Mouse (Mus musculus): ENCODE measurements around the gene Deup1. TPM values are rescaled to one million over a fixed set of nuclear protein-coding genes. Genes with fewer than 3 reads are reported as not detected.

The Deup1 gene
- polyA plus RNA-seq, 1 experiment from 2014 or later: 0.16 TPM

GRCm38 (mm10) chr9:15627384-15627783, 349 bp downstream of the Deup1 start:
- Histone ChIP-seq H3K4me3 (ENCODE audit: low read length) (peak overlapping the region; percentile 32), H3K4me2 (ENCODE audit: low read depth, low read length) (peak overlapping the region; percentile 51), H3K27ac (ENCODE audit: low read length) (no peak overlapping the region), H3K9me3 (ENCODE audit: control insufficient read depth, low read length) (no peaks in the 10 kb centered on the region), H3K36me3 (ENCODE audit: control insufficient read depth, insufficient read depth, low read length) (no peaks in the 10 kb centered on the region), H3K9ac (ENCODE audit: low read depth, low read length) (peak overlapping the region; percentile 35; the same call in 1 of the 2 replicates), H3K4me1 (ENCODE audit: control insufficient read depth, insufficient read depth, low read length) (peaks cover 2% of the 10 kb centered on the region; the same call in 1 of the 2 replicates), H3K27me3 (replicated peaks; ENCODE audit: control insufficient read depth, insufficient read depth, low read length) (peaks cover 5% of the 10 kb centered on the region; the same call in 1 of the 2 replicates)
- WGBS: 17% methylated on average over 5 of the region's 5 CpGs
- ATAC-seq: no peak

GRCm38 (mm10) chr9:15624739-15625138, 3.0 kb downstream of the Deup1 start:
- peaks cover 2% of the 10 kb centered on the region; the same call in 1 of the 2 replicates for H3K4me1 ChIP-seq (ENCODE audit: control insufficient read depth, insufficient read depth, low read length)
- no peak for ATAC-seq
- peaks cover 5% of the 10 kb centered on the region; the same call in 1 of the 2 replicates for H3K27me3 ChIP-seq (replicated peaks; ENCODE audit: control insufficient read depth, insufficient read depth, low read length)
- H3K4me3 ChIP-seq (ENCODE audit: low read length): no peak overlapping the region
- H3K36me3 ChIP-seq (ENCODE audit: control insufficient read depth, insufficient read depth, low read length): no peaks in the 10 kb centered on the region
- no peaks in the 10 kb centered on the region for H3K9me3 ChIP-seq (ENCODE audit: control insufficient read depth, low read length)
- H3K27ac ChIP-seq (ENCODE audit: low read length): no peak overlapping the region
- 63% methylated on average over 3 of the region's 3 CpGs for WGBS
- no peak overlapping the region for H3K4me2 ChIP-seq (ENCODE audit: low read depth, low read length)
- no peak overlapping the region for H3K9ac ChIP-seq (ENCODE audit: low read depth, low read length)

- Histone ChIP-seq H3K9ac (ENCODE audit: low read depth, low read length) (no peak overlapping the region), H3K27me3 (replicated peaks; ENCODE audit: control insufficient read depth, insufficient read depth, low read length) (no peaks in the 10 kb centered on the region), H3K27ac (ENCODE audit: low read length) (no peak overlapping the region), H3K4me2 (ENCODE audit: low read depth, low read length) (no peak overlapping the region), H3K9me3 (ENCODE audit: control insufficient read depth, low read length) (no peaks in the 10 kb centered on the region), H3K4me3 (ENCODE audit: low read length) (no peak overlapping the region), H3K4me1 (ENCODE audit: control insufficient read depth, insufficient read depth, low read length) (no peaks in the 10 kb centered on the region), H3K36me3 (ENCODE audit: control insufficient read depth, insufficient read depth, low read length) (no peaks in the 10 kb centered on the region)
- 50% methylated on average over 1 of the region's 1 CpGs for WGBS
- ATAC-seq: no peak
These were observed 8.0 kb downstream of the Deup1 start for GRCm38 (mm10) chr9:15619767-15620166.

- no peaks in the 10 kb centered on the region for H3K4me1 ChIP-seq (ENCODE audit: control insufficient read depth, insufficient read depth, low read length)
- ATAC-seq: no peak
- no peaks in the 10 kb centered on the region for H3K36me3 ChIP-seq (ENCODE audit: control insufficient read depth, insufficient read depth, low read length)
- no peak overlapping the region for H3K27ac ChIP-seq (ENCODE audit: low read length)
- no peak overlapping the region for H3K4me3 ChIP-seq (ENCODE audit: low read length)
- no peaks in the 10 kb centered on the region for H3K9me3 ChIP-seq (ENCODE audit: control insufficient read depth, low read length)
- no peaks in the 10 kb centered on the region for H3K27me3 ChIP-seq (replicated peaks; ENCODE audit: control insufficient read depth, insufficient read depth, low read length)
- H3K4me2 ChIP-seq (ENCODE audit: low read depth, low read length): no peak overlapping the region
- H3K9ac ChIP-seq (ENCODE audit: low read depth, low read length): no peak overlapping the region
- 54% methylated on average over 10 of the region's 10 CpGs for WGBS
These were observed 8.6 kb downstream of the Deup1 start for GRCm38 (mm10) chr9:15619020-15619590.

GRCm38 (mm10) chr9:15617061-15617460, 10.7 kb downstream of the Deup1 start:
- Histone ChIP-seq H3K27me3 (replicated peaks; ENCODE audit: control insufficient read depth, insufficient read depth, low read length) (no peaks in the 10 kb centered on the region), H3K4me3 (ENCODE audit: low read length) (no peak overlapping the region), H3K4me2 (ENCODE audit: low read depth, low read length) (no peak overlapping the region), H3K36me3 (ENCODE audit: control insufficient read depth, insufficient read depth, low read length) (no peaks in the 10 kb centered on the region), H3K4me1 (ENCODE audit: control insufficient read depth, insufficient read depth, low read length) (no peaks in the 10 kb centered on the region), H3K27ac (ENCODE audit: low read length) (no peak overlapping the region), H3K9me3 (ENCODE audit: control insufficient read depth, low read length) (no peaks in the 10 kb centered on the region), H3K9ac (ENCODE audit: low read depth, low read length) (no peak overlapping the region)
- ATAC-seq: no peak
- WGBS: 75% methylated on average over 7 of the region's 7 CpGs

GRCm38 (mm10) chr9:15616471-15616870, 11.3 kb downstream of the Deup1 start:
- no peaks in the 10 kb centered on the region for H3K36me3 ChIP-seq (ENCODE audit: control insufficient read depth, insufficient read depth, low read length)
- no peaks in the 10 kb centered on the region for H3K9me3 ChIP-seq (ENCODE audit: control insufficient read depth, low read length)
- 66% methylated on average over 6 of the region's 6 CpGs for WGBS
- H3K27ac ChIP-seq (ENCODE audit: low read length): no peak overlapping the region
- H3K4me3 ChIP-seq (ENCODE audit: low read length): no peak overlapping the region
- no peaks in the 10 kb centered on the region for H3K4me1 ChIP-seq (ENCODE audit: control insufficient read depth, insufficient read depth, low read length)
- H3K4me2 ChIP-seq (ENCODE audit: low read depth, low read length): no peak overlapping the region
- ATAC-seq: no peak
- H3K9ac ChIP-seq (ENCODE audit: low read depth, low read length): no peak overlapping the region
- no peaks in the 10 kb centered on the region for H3K27me3 ChIP-seq (replicated peaks; ENCODE audit: control insufficient read depth, insufficient read depth, low read length)

GRCm38 (mm10) chr9:15609280-15609930, 18.3 kb downstream of the Deup1 start:
- H3K9me3 ChIP-seq (ENCODE audit: control insufficient read depth, low read length): 0 out of 2 replicates have a peak, but pooled peaks cover 6% of the 10 kb centered on the region
- H3K4me3 ChIP-seq (ENCODE audit: low read length): no peak overlapping the region

GRCm38 (mm10) chr9:15607601-15608000, 20.1 kb downstream of the Deup1 start:
- Histone ChIP-seq H3K27ac (ENCODE audit: low read length) (no peak overlapping the region), H3K27me3 (replicated peaks; ENCODE audit: control insufficient read depth, insufficient read depth, low read length) (no peaks in the 10 kb centered on the region), H3K9me3 (ENCODE audit: control insufficient read depth, low read length) (0 out of 2 replicates have a peak, but pooled peaks cover 6% of the 10 kb centered on the region), H3K4me2 (ENCODE audit: low read depth, low read length) (no peak overlapping the region), H3K4me3 (ENCODE audit: low read length) (no peak overlapping the region), H3K4me1 (ENCODE audit: control insufficient read depth, insufficient read depth, low read length) (no peaks in the 10 kb centered on the region), H3K36me3 (ENCODE audit: control insufficient read depth, insufficient read depth, low read length) (no peaks in the 10 kb centered on the region), H3K9ac (ENCODE audit: low read depth, low read length) (no peak overlapping the region)
- ATAC-seq: no peak
- 93% methylated on average over 2 of the region's 2 CpGs for WGBS

More at GRCm38 (mm10) chr9:15609280-15609930, 18.3 kb downstream of the Deup1 start:
- 91% methylated on average over 5 of the region's 5 CpGs for WGBS
- Histone ChIP-seq H3K9ac (ENCODE audit: low read depth, low read length) (no peak overlapping the region), H3K36me3 (ENCODE audit: control insufficient read depth, insufficient read depth, low read length) (no peaks in the 10 kb centered on the region), H3K27ac (ENCODE audit: low read length) (no peak overlapping the region), H3K4me1 (ENCODE audit: control insufficient read depth, insufficient read depth, low read length) (no peaks in the 10 kb centered on the region), H3K27me3 (replicated peaks; ENCODE audit: control insufficient read depth, insufficient read depth, low read length) (no peaks in the 10 kb centered on the region), H3K4me2 (ENCODE audit: low read depth, low read length) (no peak overlapping the region)
- ATAC-seq: no peak

GRCm38 (mm10) chr9:15603156-15603555, 24.6 kb downstream of the Deup1 start:
- Histone ChIP-seq H3K4me1 (ENCODE audit: control insufficient read depth, insufficient read depth, low read length) (no peaks in the 10 kb centered on the region), H3K9ac (ENCODE audit: low read depth, low read length) (no peak overlapping the region), H3K9me3 (ENCODE audit: control insufficient read depth, low read length) (no peaks in the 10 kb centered on the region), H3K27ac (ENCODE audit: low read length) (no peak overlapping the region), H3K36me3 (ENCODE audit: control insufficient read depth, insufficient read depth, low read length) (no peaks in the 10 kb centered on the region), H3K4me2 (ENCODE audit: low read depth, low read length) (no peak overlapping the region), H3K27me3 (replicated peaks; ENCODE audit: control insufficient read depth, insufficient read depth, low read length) (no peaks in the 10 kb centered on the region), H3K4me3 (ENCODE audit: low read length) (no peak overlapping the region)
- WGBS: 75% methylated on average over 8 of the region's 8 CpGs
- no peak for ATAC-seq
